Mouse (Mus musculus): ENCODE results near the gene Gm7879.

- TF ChIP-seq CTCF (conservative IDR thresholded peaks at IDR 0.05; ENCODE audit: low read length) (peak; percentile 33; the same call in 1 of the 2 replicates), POU5F1 (IDR thresholded peaks at IDR 0.05; ENCODE audit: borderline replicate concordance, low read length) (no peak), NANOG (IDR thresholded peaks at IDR 0.05; ENCODE audit: borderline replicate concordance, low read length) (no peak)
Measured at GRCm38 (mm10) chr5:43892386-43892785, 20.6 kb upstream of the Gm7879 start.
